Mouse (Mus musculus) liver, postnatal 0 days (tissue): Measurements from ENCODE around the gene Ggact.

ENCODE experiments used
- CTCF ChIP-seq: sonication (generic); IDR thresholded peaks from 2 replicates; pipeline ENCODE4 v1.5.1; 2016; ENCODE audit warnings: antibody characterized with exemption, low read depth
- EP300 ChIP-seq: IDR thresholded peaks from 2 replicates; pipeline ENCODE4 v1.6.1; 2016; ENCODE audit warnings: antibody characterized with exemption, low read depth, mild to moderate bottlenecking

DNA sequence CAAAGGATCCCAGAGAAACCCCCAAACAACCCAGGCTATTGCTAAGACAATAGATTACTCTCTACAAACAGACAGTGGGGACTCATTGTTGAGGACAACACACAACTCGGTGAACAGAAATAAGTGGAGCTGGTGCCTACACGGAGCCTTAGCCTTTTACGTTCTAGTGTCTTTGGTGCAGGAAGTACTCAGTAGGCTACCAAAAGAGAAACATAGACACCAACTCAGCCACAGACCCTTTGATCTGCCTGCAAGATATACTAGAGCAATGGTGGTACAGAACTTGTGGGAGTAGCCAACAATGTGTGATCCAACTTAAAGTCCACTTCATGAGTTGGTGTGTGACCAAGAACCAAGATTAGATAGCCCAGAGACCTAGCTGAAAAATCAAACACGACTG, 5.5 kb downstream of the Ggact start:
- TF ChIP-seq CTCF (no peak), EP300 (no peak)
